8 mouse cellular contexts compared by ENCODE assay signal in the genomic region with DNA sequence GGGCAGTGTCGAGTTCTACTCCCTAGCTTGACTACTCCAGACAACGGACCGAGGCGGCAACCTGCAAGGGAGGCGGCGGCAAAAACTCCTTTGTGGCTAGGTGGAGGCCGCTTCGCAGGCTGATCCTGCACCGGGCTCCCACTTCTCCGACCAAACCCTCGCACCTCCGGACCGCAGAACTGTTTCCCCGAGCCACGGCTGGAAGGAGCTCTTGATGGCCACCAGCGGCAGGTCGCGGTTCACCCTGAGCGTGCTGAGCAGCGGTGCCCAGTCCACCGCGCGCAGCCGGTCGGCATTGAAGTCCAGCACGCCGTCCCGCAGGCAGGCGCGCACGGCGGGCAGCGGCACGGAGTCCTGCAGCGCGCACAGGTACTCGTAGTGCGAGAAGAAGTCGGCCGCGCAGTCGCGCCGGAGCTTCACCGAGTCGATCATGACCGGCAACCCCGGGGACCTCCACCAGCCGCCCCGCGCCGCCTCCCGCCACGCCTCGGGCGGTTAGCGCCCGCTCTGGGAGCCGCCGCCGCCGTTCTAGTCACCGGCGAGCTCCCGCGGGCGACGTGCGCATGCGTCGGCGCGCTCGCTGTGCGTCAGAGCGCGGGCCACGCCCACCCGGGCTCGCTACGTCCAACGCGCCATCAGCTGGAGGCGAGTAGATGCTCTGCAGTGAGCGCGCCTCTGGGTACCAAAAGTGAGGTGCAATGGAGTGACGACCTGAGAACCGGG. TPM values are rescaled to one million over a fixed set of nuclear protein-coding genes. Genes with fewer than 3 reads are reported as not detected.
DNase-seq lines count a peak whose midpoint lies in the region; ATAC-seq and TF ChIP-seq lines count a peak whose summit lies in the region.

A gene (minus strand): TSS at position 541 of the 723 bp plus-strand sequence.

- no peaks in the 10 kb centered on the region for H3K27me3 ChIP-seq in embryonic facial prominence, embryonic 15.5 days
- no peaks in the 10 kb centered on the region for H3K27me3 ChIP-seq in heart, embryonic 10.5 days (ENCODE audit: insufficient read depth, poor library complexity, severe bottlenecking)
- H3K27me3 ChIP-seq in kidney, embryonic 15.5 days, result no peaks in the 10 kb centered on the region

- peaks cover 2% of the 10 kb centered on the region for H3K4me1 ChIP-seq in bone marrow, adult 2 months (ENCODE audit: control insufficient read depth, insufficient read depth, low read length)
- H3K4me1 ChIP-seq in embryonic facial prominence, embryonic 15.5 days, result peaks cover 4% of the 10 kb centered on the region; the same call in 1 of the 2 replicates
- no peaks in the 10 kb centered on the region for H3K4me1 ChIP-seq in heart, embryonic 10.5 days
- peaks cover 18% of the 10 kb centered on the region for H3K4me1 ChIP-seq in kidney, embryonic 15.5 days

- H3K4me3 ChIP-seq in bone marrow, adult 2 months (replicated peaks; ENCODE audit: control insufficient read depth, low read depth, low read length), result peak within 1 kb of the TSS; percentile 94
- peak within 1 kb of the TSS; percentile 85 for H3K4me3 ChIP-seq in embryonic facial prominence, embryonic 15.5 days (replicated peaks)
- peak within 1 kb of the TSS; percentile 85 for H3K4me3 ChIP-seq in heart, embryonic 10.5 days
- peak within 1 kb of the TSS; percentile 78 for H3K4me3 ChIP-seq in kidney, embryonic 15.5 days (replicated peaks)

- peak within 1 kb of the TSS; percentile 86 for H3K27ac ChIP-seq in bone marrow, adult 2 months (ENCODE audit: control insufficient read depth, insufficient read depth, low read depth, low read length, poor library complexity)
- H3K27ac ChIP-seq in embryonic facial prominence, embryonic 15.5 days (replicated peaks), result peak within 1 kb of the TSS; percentile 79
- H3K27ac ChIP-seq in heart, embryonic 10.5 days, result peak within 1 kb of the TSS; percentile 95
- peak within 1 kb of the TSS; percentile 86 for H3K27ac ChIP-seq in kidney, embryonic 15.5 days

- under 1% methylated on average over 88 of the region's 88 CpGs for WGBS in bone marrow, adult 2 months
- under 1% methylated on average over 86 of the region's 88 CpGs for whole genome bisulfite sequencing in embryonic facial prominence, embryonic 15.5 days
- under 1% methylated on average over 84 of the region's 88 CpGs for WGBS in heart, embryonic 10.5 days
- WGBS in kidney, embryonic 15.5 days, result under 1% methylated on average over 88 of the region's 88 CpGs

- peak within 1 kb of the TSS; percentile 90 for H3K4me2 ChIP-seq in embryonic facial prominence, embryonic 15.5 days (replicated peaks)
- H3K4me2 ChIP-seq in kidney, embryonic 15.5 days, result peak within 1 kb of the TSS; percentile 85

- peak; percentile 89 for ATAC-seq in embryonic facial prominence, embryonic 15.5 days (ENCODE audit: insufficient number of reproducible peaks, low FRiP score, low TSS enrichment, low read depth)
- peak; percentile 94 for ATAC-seq in kidney, embryonic 15.5 days (replicated peaks; ENCODE audit: low FRiP score)
- peak; percentile 74 for ATAC-seq in monocyte, adult 5-6 weeks (replicated peaks; ENCODE audit: insufficient number of reproducible peaks, low FRiP score, low TSS enrichment, poor library complexity, severe bottlenecking)

- TF ChIP-seq CTCF in bone marrow, adult 2 months (IDR thresholded peaks at IDR 0.05; ENCODE audit: control insufficient read depth, insufficient read depth, low read length), result peak; percentile 16; the same call in 1 of the 2 replicates

- no peaks in the 10 kb centered on the region for H3K9me3 ChIP-seq in embryonic facial prominence, embryonic 15.5 days (replicated peaks)
- H3K9me3 ChIP-seq in heart, embryonic 10.5 days, result no peaks in the 10 kb centered on the region
- no peaks in the 10 kb centered on the region for H3K9me3 ChIP-seq in kidney, embryonic 15.5 days (replicated peaks)

- peak; percentile 72; the same call in 1 of the 2 replicates for TF ChIP-seq POLR2A in bone marrow, adult 2 months (IDR thresholded peaks at IDR 0.05; ENCODE audit: borderline replicate concordance, control insufficient read depth, low read depth, low read length)

- H3K9ac ChIP-seq in embryonic facial prominence, embryonic 15.5 days, result peak within 1 kb of the TSS; percentile 70
- peak within 1 kb of the TSS; percentile 77 for H3K9ac ChIP-seq in kidney, embryonic 15.5 days

- peak; percentile 88 for DNase-seq in 416B (ENCODE audit: low read depth)
- peak; percentile 95 for DNase-seq in heart, embryonic 10.5 days (ENCODE audit: low spot score)
- DNase-seq in liver, result peak; percentile 93
- DNase-seq in spleen, postnatal 4 days (ENCODE audit: low spot score in 2 of 2), result peak; percentile 89 to 96

- H3K36me3 ChIP-seq in embryonic facial prominence, embryonic 15.5 days, result peaks cover 3% of the 10 kb centered on the region; the same call in 1 of the 2 replicates
- H3K36me3 ChIP-seq in heart, embryonic 10.5 days, result peaks cover 12% of the 10 kb centered on the region; the same call in 1 of the 2 replicates
- H3K36me3 ChIP-seq in kidney, embryonic 15.5 days, result 0 out of 2 replicates have a peak, but pooled peaks cover 8% of the 10 kb centered on the region

RNA-seq across cellular contexts. Expression of the gene that starts here (rescaled TPM):
- 4.3 and 10.9 TPM in 2 replicates for polyA plus RNA-seq in bone marrow, adult 2 months (2011; ENCODE audit: insufficient read depth, insufficient read length, low replicate concordance, missing spikeins)
- 22.2 and 27.3 TPM in 2 replicates for polyA plus RNA-seq in embryonic facial prominence, embryonic 15.5 days (2015; fragmentation: Nextera tagmentation; extraction: Ambion mirVana)
- 21.1 and 27.4 TPM in 2 replicates for polyA plus RNA-seq in heart, embryonic 10.5 days (2016; fragmentation: Nextera tagmentation; extraction: Ambion mirVana)
- polyA plus RNA-seq in kidney, embryonic 15.5 days (2015; fragmentation: Nextera tagmentation; extraction: Ambion mirVana), result 27.2 TPM in 2 replicates
- total RNA-seq in monocyte, adult 5-6 weeks (2017), result 1.9 to 4.9 TPM (median 3.2 TPM) in 3 replicates

Comparison
In these comparisons a context has a peak if more than half of its experiments do, and no peak if none do; other contexts are left out.
1. Peak in every context shown above with its lines: DNase-seq, ATAC-seq, H3K4me3 ChIP-seq and H3K27ac ChIP-seq.